Mouse (Mus musculus) hindbrain, embryonic 11.5 days (tissue): Measurements from ENCODE around the gene Lrfn2. TPM values are rescaled to one million over a fixed set of nuclear protein-coding genes. Genes with fewer than 3 reads are reported as not detected.

ENCODE experiments used
- ATAC-seq: fragments of 200-750 bp; cut with Nextera tagmentation; 2 replicates; pipeline ENCODE4 v1.8.0; 2017; ENCODE audit warnings: mild to moderate bottlenecking, moderate TSS enrichment, moderate library complexity; ENCODE audit not compliant: low FRiP score
- DNase-seq: peaks from one replicate; pipeline ENCODE4 v3.0.0-alpha.2; 2015; ENCODE audit warnings: low spot score
- H3K27ac ChIP-seq: fragments of 300-500 bp; sonication (generic); 2 replicates; pipeline ENCODE4 v1.5.1; 2014; ENCODE audit warnings: mild to moderate bottlenecking, low read depth, low read length
- H3K27me3 ChIP-seq: fragments of 300-500 bp; sonication (generic); 2 replicates; pipeline ENCODE4 v1.6.1; 2014; ENCODE audit warnings: mild to moderate bottlenecking, low read length, moderate library complexity, mixed read lengths; ENCODE audit not compliant: control insufficient read depth, insufficient read depth
- H3K36me3 ChIP-seq: fragments of 300-500 bp; sonication (generic); 2 replicates; pipeline ENCODE4 v1.6.1; 2014; ENCODE audit warnings: mild to moderate bottlenecking, low read length, moderate library complexity, mixed read lengths; ENCODE audit not compliant: control insufficient read depth, insufficient read depth
- H3K4me1 ChIP-seq: fragments of 300-500 bp; sonication (generic); replicated peaks from 2 replicates; pipeline ENCODE4 v1.6.1; 2014; ENCODE audit warnings: low read length, mixed read lengths; ENCODE audit not compliant: control insufficient read depth, insufficient read depth
- H3K4me2 ChIP-seq: fragments of 300-500 bp; sonication (generic); replicated peaks from 2 replicates; pipeline ENCODE4 v1.6.1; 2014; ENCODE audit warnings: mild to moderate bottlenecking, low read depth, low read length
- H3K4me3 ChIP-seq: fragments of 300-500 bp; sonication (generic); 2 replicates; pipeline ENCODE4 v1.5.1; 2014; ENCODE audit warnings: low read depth, low read length
- H3K9ac ChIP-seq: fragments of 300-500 bp; sonication (generic); 2 replicates; pipeline ENCODE4 v1.6.1; 2014; ENCODE audit warnings: low read depth, low read length
- H3K9me3 ChIP-seq: fragments of 300-500 bp; sonication (generic); 2 replicates; pipeline ENCODE4 v1.6.1; 2016; ENCODE audit warnings: low read length; ENCODE audit not compliant: control insufficient read depth
- WGBS: fragments of 180-500 bp; shearing (Covaris S2); extraction: QIAGEN DNeasy Blood & Tissue Kit; methylation state at CpG from one replicate; pipeline ENCODE4 v1.1.7; 2014; 5-methylcytosine and 5-hydroxymethylcytosine counted together
- polyA plus RNA-seq: library from polyadenylated mRNA; unstranded; fragments of >200 nt; fragmentation: Nextera tagmentation; extraction: Ambion mirVana; gene quantifications from 2 replicates; pipeline ENCODE4 v1.2.1, GENCODE M21; 2014

Gene Lrfn2
- polyA plus RNA-seq, 1 experiment from 2014 or later, result 0.19 TPM

DNA sequence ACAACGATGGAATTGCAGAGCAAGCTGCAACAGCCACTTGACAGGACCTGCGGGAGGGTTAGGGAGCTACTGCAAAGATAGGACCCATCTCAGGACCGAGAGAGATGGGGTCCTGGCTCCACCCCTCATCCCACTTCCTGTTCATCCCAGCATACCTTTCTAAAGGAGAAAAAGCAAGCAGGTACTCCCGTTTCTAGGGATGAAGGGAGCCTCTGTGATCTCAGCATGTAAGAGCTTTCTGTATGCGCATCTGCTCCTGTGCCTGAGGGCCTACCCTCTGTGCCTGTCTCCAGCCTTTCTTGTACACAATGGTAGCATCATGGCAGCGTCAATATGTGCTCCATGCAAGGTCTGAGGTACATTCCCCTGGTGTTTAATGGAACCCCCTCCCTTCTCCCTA lies 102.9 kb downstream of the Lrfn2 start:
- Histone ChIP-seq H3K4me2 (no peak overlapping the region), H3K36me3 (no peaks in the 10 kb centered on the region), H3K27me3 (no peaks in the 10 kb centered on the region), H3K27ac (no peak overlapping the region), H3K4me1 (no peaks in the 10 kb centered on the region), H3K9me3 (no peaks in the 10 kb centered on the region), H3K9ac (no peak overlapping the region), H3K4me3 (no peak overlapping the region)
- ATAC-seq (no peak), DNase-seq (no peak)
- WGBS, result 64% methylated on average over 6 of the region's 6 CpGs

DNA sequence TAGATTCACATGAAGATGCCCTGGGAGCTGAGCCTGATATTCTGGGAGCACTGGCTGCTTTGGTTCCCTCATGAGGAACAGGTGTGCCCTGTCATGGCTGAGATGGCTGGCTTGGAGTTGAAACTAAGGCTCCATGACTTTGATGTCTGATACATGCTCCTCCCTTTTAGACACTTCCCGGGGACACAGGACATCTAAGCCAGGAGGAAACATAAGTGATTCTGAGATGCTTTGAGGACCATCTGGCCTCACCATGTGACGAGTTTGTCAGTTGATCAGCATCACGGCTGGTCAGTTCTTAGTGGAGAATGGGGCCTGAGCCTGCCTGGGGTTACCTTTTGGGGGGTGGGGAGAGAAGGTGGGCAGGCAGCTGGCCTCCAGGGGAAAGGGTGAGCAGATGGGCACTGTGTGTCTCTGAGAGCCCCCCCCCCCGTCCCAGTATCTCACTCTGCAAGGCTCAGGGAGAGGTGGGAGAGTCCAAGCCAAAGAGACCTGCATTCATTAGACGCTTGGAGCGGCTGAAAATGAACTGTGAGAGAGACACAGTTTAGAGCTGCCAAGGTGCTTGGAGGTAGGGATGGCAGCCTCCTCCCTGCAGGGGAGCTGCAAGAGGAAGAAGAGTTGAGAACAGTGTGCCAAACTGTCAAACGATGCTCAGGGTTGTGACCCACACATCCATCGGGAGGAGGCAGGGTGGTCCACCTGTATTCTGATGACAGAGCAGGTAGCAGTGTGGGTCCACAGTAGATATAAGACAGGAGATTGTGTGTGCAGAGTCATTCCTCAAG lies 105.2 kb downstream of the Lrfn2 start:
- H3K9me3 ChIP-seq, result no peaks in the 10 kb centered on the region
- DNase-seq, result no peak
- ATAC-seq, result no peak
- no peaks in the 10 kb centered on the region for H3K4me1 ChIP-seq
- H3K4me3 ChIP-seq, result no peak overlapping the region
- no peaks in the 10 kb centered on the region for H3K27me3 ChIP-seq
- no peak overlapping the region for H3K4me2 ChIP-seq
- H3K36me3 ChIP-seq, result no peaks in the 10 kb centered on the region
- no peak overlapping the region for H3K27ac ChIP-seq
- 77% methylated on average over 8 of the region's 8 CpGs for WGBS
- no peak overlapping the region for H3K9ac ChIP-seq

GRCm38 (mm10) chr17:49043806-49044640 lies 111.8 kb downstream of the Lrfn2 start:
- no peaks in the 10 kb centered on the region for H3K36me3 ChIP-seq
- 13% methylated on average over 11 of the region's 11 CpGs for WGBS
- no peak overlapping the region for H3K4me3 ChIP-seq
- no peak overlapping the region for H3K27ac ChIP-seq
- ATAC-seq (peak; percentile 97), DNase-seq (peak; percentile 55)
- H3K27me3 ChIP-seq, result no peaks in the 10 kb centered on the region
- H3K9ac ChIP-seq, result no peak overlapping the region
- H3K4me1 ChIP-seq, result peaks cover 4% of the 10 kb centered on the region; the same call in 1 of the 2 replicates
- H3K4me2 ChIP-seq, result no peak overlapping the region
- no peaks in the 10 kb centered on the region for H3K9me3 ChIP-seq

DNA sequence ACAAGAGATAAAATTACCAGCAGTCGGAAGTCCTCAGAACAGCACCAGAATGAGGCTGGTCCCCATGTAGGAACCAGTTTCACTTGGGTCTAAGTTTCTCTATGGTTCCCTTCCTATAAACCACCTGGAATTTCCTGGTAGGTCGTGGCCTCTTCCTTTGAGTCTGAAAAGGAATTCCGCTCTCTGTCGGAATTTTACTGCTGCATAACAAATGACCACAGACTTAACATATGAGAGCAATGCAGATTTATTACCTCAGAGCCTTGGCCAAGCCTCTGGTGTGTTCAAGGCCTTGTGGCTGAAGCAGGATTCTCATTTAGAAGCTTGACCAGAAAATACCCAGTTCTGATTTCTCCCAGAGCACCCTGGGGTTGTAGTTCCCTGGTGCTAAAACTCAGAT lies 115.7 kb downstream of the Lrfn2 start:
- no peak overlapping the region for H3K9ac ChIP-seq
- DNase-seq (no peak), ATAC-seq (no peak)
- no peaks in the 10 kb centered on the region for H3K27me3 ChIP-seq
- H3K36me3 ChIP-seq, result no peaks in the 10 kb centered on the region
- H3K4me2 ChIP-seq, result no peak overlapping the region
- peaks cover 4% of the 10 kb centered on the region; the same call in 1 of the 2 replicates for H3K4me1 ChIP-seq
- H3K4me3 ChIP-seq, result no peak overlapping the region
- no peaks in the 10 kb centered on the region for H3K9me3 ChIP-seq
- H3K27ac ChIP-seq, result no peak overlapping the region
- WGBS, result 59% methylated on average over 4 of the region's 4 CpGs

GRCm38 (mm10) chr17:49051231-49051630 lies 119.1 kb downstream of the Lrfn2 start:
- Histone ChIP-seq H3K4me3 (no peak overlapping the region), H3K36me3 (no peaks in the 10 kb centered on the region), H3K9ac (no peak overlapping the region), H3K27ac (no peak overlapping the region), H3K27me3 (no peaks in the 10 kb centered on the region), H3K9me3 (no peaks in the 10 kb centered on the region), H3K4me2 (no peak overlapping the region), H3K4me1 (no peaks in the 10 kb centered on the region)
- no peak for DNase-seq
- WGBS, result 87% methylated on average over 11 of the region's 11 CpGs
- no peak for ATAC-seq

GRCm38 (mm10) chr17:49061141-49061540 lies 129.0 kb downstream of the Lrfn2 start:
- no peak overlapping the region for H3K4me2 ChIP-seq
- ATAC-seq, result no peak
- H3K27ac ChIP-seq, result no peak overlapping the region
- 86% methylated on average over 8 of the region's 8 CpGs for WGBS
- DNase-seq, result no peak
- H3K4me3 ChIP-seq, result no peak overlapping the region
- no peaks in the 10 kb centered on the region for H3K9me3 ChIP-seq
- no peaks in the 10 kb centered on the region for H3K4me1 ChIP-seq
- no peaks in the 10 kb centered on the region for H3K27me3 ChIP-seq
- no peak overlapping the region for H3K9ac ChIP-seq
- no peaks in the 10 kb centered on the region for H3K36me3 ChIP-seq

- Histone ChIP-seq H3K36me3 (no peaks in the 10 kb centered on the region), H3K27ac (no peak overlapping the region), H3K4me3 (no peak overlapping the region), H3K4me2 (no peak overlapping the region), H3K4me1 (no peaks in the 10 kb centered on the region), H3K9ac (no peak overlapping the region), H3K9me3 (no peaks in the 10 kb centered on the region), H3K27me3 (no peaks in the 10 kb centered on the region)
- 33% methylated on average over 3 of the region's 3 CpGs for WGBS
- peak; percentile 12 for DNase-seq
- ATAC-seq, result 0 out of 2 replicates have a peak, but pooled peaks have one; percentile 47
Measured at GRCm38 (mm10) chr17:49063789-49064188, 131.6 kb downstream of the Lrfn2 start.

GRCm38 (mm10) chr17:49064526-49064925 lies 132.3 kb downstream of the Lrfn2 start:
- H3K9me3 ChIP-seq, result no peaks in the 10 kb centered on the region
- no peak overlapping the region for H3K9ac ChIP-seq
- no peaks in the 10 kb centered on the region for H3K4me1 ChIP-seq
- ATAC-seq, result no peak
- no peak overlapping the region for H3K4me2 ChIP-seq
- H3K27me3 ChIP-seq, result no peaks in the 10 kb centered on the region
- H3K27ac ChIP-seq, result no peak overlapping the region
- no peak for DNase-seq
- no peaks in the 10 kb centered on the region for H3K36me3 ChIP-seq
- WGBS, result 90% methylated on average over 8 of the region's 8 CpGs
- no peak overlapping the region for H3K4me3 ChIP-seq
